Mouse (Mus musculus) gastrocnemius, postnatal 4 days (tissue): ENCODE results near the gene Hace1. TPM values are rescaled to one million over a fixed set of nuclear protein-coding genes. Genes with fewer than 3 reads are reported as not detected.
A peak's percentile ranks its signal among the peaks of the same experiment; 100 is the strongest.
"Not testable (repeated sequence)": the region's sequence is repeated elsewhere in the genome, so short reads cannot be mapped to it uniquely, and the experiment has no call there.

Experiments used
- DNase-seq, 2 experiments: peaks; one replicate each; pipeline ENCODE4 v3.0.0; 2021 to 2022; ENCODE audit warnings: low spot score in 2 of 2, mixed read lengths in 2 of 2
- long read RNA-seq, 2 experiments: library from polyadenylated mRNA; stranded (forward); transcript quantifications; one replicate each; pipeline ENCODE4 v2.0.0; 2021
- total RNA-seq, 2 experiments: library from RNA; stranded (reverse); gene quantifications; 2 replicates each; pipeline ENCODE4 v1.2.3; 2021

Hace1 gene
- 10 to 100 TPM in 1 of 2 experiments, 1 to 10 TPM in 1; 9.3 to 10.3 TPM for total RNA-seq
- long read RNA-seq, experiment 1, transcript Hace1-201 (24 exons, 3,785 nt): major isoform, 11 of 18 reads
- long read RNA-seq, experiment 1, partial matches to known transcripts: 0 of 18 reads
- long read RNA-seq, experiment 1, other reads (novel, unspliced or antisense): 7 of 18 reads
- long read RNA-seq, experiment 2, transcript Hace1-201 (24 exons, 3,785 nt): major isoform, 7 of 14 reads
- long read RNA-seq, experiment 2, partial matches to known transcripts: 1 of 14 reads
- long read RNA-seq, experiment 2, other reads (novel, unspliced or antisense): 6 of 14 reads

- peak; percentile 63 to 82 for DNase-seq
These were observed at the start of gene Hace1 for GRCm38 (mm10) chr10:45577731-45578297. TSS of gene Hace1 (plus strand) at chr10:45577829.

- not testable (repeated sequence) for DNase-seq
These were observed 40.3 kb upstream of the Hace1 start for GRCm38 (mm10) chr10:45537334-45537733.

GRCm38 (mm10) chr10:45542726-45543125 lies 34.9 kb upstream of the Hace1 start:
- no peak for DNase-seq

- DNase-seq: peak in 1 of 2 experiments; percentile 24
These were observed 30.8 kb upstream of the Hace1 start for GRCm38 (mm10) chr10:45546799-45547198.

GRCm38 (mm10) chr10:45578298-45578821 lies 731 bp downstream of the Hace1 start:
- peak in 1 of 2 experiments; percentile 20 for DNase-seq

- DNase-seq: no peak
These were observed 5.7 kb downstream of the Hace1 start for GRCm38 (mm10) chr10:45583310-45583709.

- no peak for DNase-seq
These were observed 6.2 kb downstream of the Hace1 start for GRCm38 (mm10) chr10:45583829-45584228.

- DNase-seq: no peak
These were observed 6.9 kb downstream of the Hace1 start for GRCm38 (mm10) chr10:45584311-45585102.

GRCm38 (mm10) chr10:45605853-45606252 lies 28.2 kb downstream of the Hace1 start:
- no peak for DNase-seq

GRCm38 (mm10) chr10:45610727-45611126 lies 33.1 kb downstream of the Hace1 start:
- no peak for DNase-seq

- no peak for DNase-seq
These were observed 38.4 kb downstream of the Hace1 start for GRCm38 (mm10) chr10:45616012-45616411.

GRCm38 (mm10) chr10:45619039-45619438 lies 41.4 kb downstream of the Hace1 start:
- no peak for DNase-seq

GRCm38 (mm10) chr10:45631995-45632394 lies 54.4 kb downstream of the Hace1 start:
- no peak for DNase-seq

- DNase-seq: no peak
These were observed 55.0 kb downstream of the Hace1 start for GRCm38 (mm10) chr10:45632641-45633040.

GRCm38 (mm10) chr10:45635201-45635600 lies 57.6 kb downstream of the Hace1 start:
- DNase-seq: no peak

GRCm38 (mm10) chr10:45639762-45640161 lies 62.1 kb downstream of the Hace1 start:
- no peak for DNase-seq

- DNase-seq: no peak
These were observed 76.4 kb downstream of the Hace1 start for GRCm38 (mm10) chr10:45654026-45654425.

GRCm38 (mm10) chr10:45662015-45662414 lies 84.4 kb downstream of the Hace1 start:
- DNase-seq: no peak

GRCm38 (mm10) chr10:45668266-45668665 lies 90.6 kb downstream of the Hace1 start:
- no peak for DNase-seq

- DNase-seq: no peak
These were observed 99.2 kb downstream of the Hace1 start for GRCm38 (mm10) chr10:45676796-45677195.

- no peak for DNase-seq
These were observed 108.6 kb downstream of the Hace1 start for GRCm38 (mm10) chr10:45686191-45686590.

- DNase-seq: no peak
These were observed 117.3 kb downstream of the Hace1 start for GRCm38 (mm10) chr10:45694931-45695330.
